Mouse (Mus musculus) liver, embryonic 15.5 days (tissue): ENCODE data around the gene Aspn. TPM values are rescaled to one million over a fixed set of nuclear protein-coding genes. Genes with fewer than 3 reads are reported as not detected.
A peak's percentile ranks its signal among the peaks of the same experiment; 100 is the strongest.

Source experiments
- ATAC-seq: fragments of 200-750 bp; cut with Nextera tagmentation; 2 replicates; pipeline ENCODE4 v1.8.0; 2017; ENCODE audit warnings: moderate number of reproducible peaks, mild to moderate bottlenecking, moderate library complexity; ENCODE audit not compliant: insufficient read depth
- H3K27ac ChIP-seq: fragments of 300-500 bp; sonication (generic); replicated peaks from 2 replicates; pipeline ENCODE4 v1.5.1; 2015; ENCODE audit warnings: mild to moderate bottlenecking, inconsistent platforms
- H3K27me3 ChIP-seq: fragments of 300-500 bp; sonication (generic); 2 replicates; pipeline ENCODE4 v1.6.1; 2015; ENCODE audit warnings: mild to moderate bottlenecking, inconsistent platforms
- H3K36me3 ChIP-seq: fragments of 300-500 bp; sonication (generic); replicated peaks from 2 replicates; pipeline ENCODE4 v1.6.1; 2015; ENCODE audit warnings: moderate library complexity, mild to moderate bottlenecking, inconsistent platforms
- H3K4me1 ChIP-seq: fragments of 300-500 bp; sonication (generic); replicated peaks from 2 replicates; pipeline ENCODE4 v1.6.1; 2015; ENCODE audit warnings: inconsistent platforms
- H3K4me2 ChIP-seq: fragments of 300-500 bp; sonication (generic); 2 replicates; pipeline ENCODE4 v1.6.1; 2015; ENCODE audit warnings: moderate library complexity, mild to moderate bottlenecking, inconsistent platforms
- H3K4me3 ChIP-seq: fragments of 300-500 bp; sonication (generic); replicated peaks from 2 replicates; pipeline ENCODE4 v1.5.1; 2015; ENCODE audit warnings: mild to moderate bottlenecking, inconsistent platforms
- H3K9ac ChIP-seq: fragments of 300-500 bp; sonication (generic); 2 replicates; pipeline ENCODE4 v1.6.1; 2015; ENCODE audit warnings: moderate library complexity, mild to moderate bottlenecking, inconsistent platforms
- H3K9me3 ChIP-seq: fragments of 300-500 bp; sonication (generic); replicated peaks from 2 replicates; pipeline ENCODE4 v1.6.1; 2016; ENCODE audit warnings: inconsistent platforms
- WGBS: fragments of 180-500 bp; shearing (Covaris S2); methylation state at CpG from one replicate; pipeline ENCODE4 v1.1.7; 2015; ENCODE audit warnings: mixed read lengths; ENCODE audit not compliant: insufficient replicate concordance; 5-methylcytosine and 5-hydroxymethylcytosine counted together
- polyA plus RNA-seq: library from polyadenylated mRNA; unstranded; fragments of >200 nt; fragmentation: Nextera tagmentation; extraction: Ambion mirVana; gene quantifications from 2 replicates; pipeline ENCODE4 v1.2.1, GENCODE M21; 2015

Aspn gene
- polyA plus RNA-seq, 1 experiment from 2014 or later: 2.0 TPM

GRCm38 (mm10) chr13:49549616-49550015, 5.4 kb downstream of the Aspn start:
- H3K9me3 ChIP-seq: no peaks in the 10 kb centered on the region
- H3K4me3 ChIP-seq: no peak overlapping the region
- H3K9ac ChIP-seq: no peak overlapping the region
- no peaks in the 10 kb centered on the region for H3K27me3 ChIP-seq
- ATAC-seq: no peak
- H3K4me2 ChIP-seq: no peak overlapping the region
- no peaks in the 10 kb centered on the region for H3K36me3 ChIP-seq
- no peaks in the 10 kb centered on the region for H3K4me1 ChIP-seq
- 84% methylated on average over 3 of the region's 3 CpGs for WGBS
- H3K27ac ChIP-seq: no peak overlapping the region

DNA sequence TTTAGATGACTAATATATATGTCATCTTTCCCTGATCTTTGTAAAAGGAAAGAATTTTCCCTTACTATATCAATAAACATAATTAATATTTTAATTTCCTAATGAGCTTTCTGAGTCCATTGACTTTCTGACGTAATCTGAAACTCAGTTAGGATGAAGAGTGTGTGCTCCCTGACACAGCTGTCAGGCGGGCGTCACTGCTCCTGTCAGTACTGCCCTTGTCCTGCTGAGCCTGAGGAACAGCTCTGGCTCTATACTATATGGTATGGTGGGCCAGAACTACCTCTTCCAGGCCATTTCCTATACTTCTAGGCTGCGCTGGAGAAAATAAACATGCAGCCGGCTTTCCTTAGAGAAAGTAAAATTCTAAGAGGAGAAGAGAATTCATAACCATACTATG, 10.3 kb downstream of the Aspn start:
- WGBS: 81% methylated on average over 5 of the region's 5 CpGs

DNA sequence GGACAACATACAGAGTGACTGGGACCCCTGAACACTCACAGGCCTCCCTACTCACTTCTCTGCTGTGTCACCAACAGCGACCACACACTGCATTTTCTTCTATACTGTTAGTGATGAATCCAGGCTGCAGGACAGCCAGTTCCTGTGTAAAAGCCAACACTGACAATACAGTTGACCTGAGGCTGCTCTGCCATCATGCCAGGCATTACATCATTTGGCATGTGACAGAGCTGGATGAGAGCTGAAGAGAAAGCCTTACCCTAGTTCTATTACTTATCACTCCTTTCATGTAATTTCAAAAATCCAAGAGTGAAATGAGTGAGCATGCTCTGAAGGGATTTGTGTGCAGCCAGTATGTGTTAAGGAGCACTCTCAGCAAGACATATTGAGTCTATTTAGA, 12.0 kb downstream of the Aspn start:
- Histone ChIP-seq H3K4me1 (peaks cover 6% of the 10 kb centered on the region), H3K4me3 (no peak overlapping the region), H3K27ac (no peak overlapping the region), H3K9me3 (no peaks in the 10 kb centered on the region), H3K4me2 (no peak overlapping the region), H3K9ac (no peak overlapping the region), H3K27me3 (no peaks in the 10 kb centered on the region), H3K36me3 (no peaks in the 10 kb centered on the region)
- no peak for ATAC-seq
- 70% methylated on average over 1 of the region's 1 CpGs for WGBS

More for the DNA sequence above, 10.3 kb downstream of the Aspn start:
- no peak overlapping the region for H3K27ac ChIP-seq
- no peaks in the 10 kb centered on the region for H3K27me3 ChIP-seq
- H3K36me3 ChIP-seq: no peaks in the 10 kb centered on the region
- H3K4me2 ChIP-seq: no peak overlapping the region
- H3K9me3 ChIP-seq: no peaks in the 10 kb centered on the region
- H3K9ac ChIP-seq: no peak overlapping the region
- no peak for ATAC-seq
- no peak overlapping the region for H3K4me3 ChIP-seq
- H3K4me1 ChIP-seq: no peaks in the 10 kb centered on the region; the same call in 1 of the 2 replicates

DNA sequence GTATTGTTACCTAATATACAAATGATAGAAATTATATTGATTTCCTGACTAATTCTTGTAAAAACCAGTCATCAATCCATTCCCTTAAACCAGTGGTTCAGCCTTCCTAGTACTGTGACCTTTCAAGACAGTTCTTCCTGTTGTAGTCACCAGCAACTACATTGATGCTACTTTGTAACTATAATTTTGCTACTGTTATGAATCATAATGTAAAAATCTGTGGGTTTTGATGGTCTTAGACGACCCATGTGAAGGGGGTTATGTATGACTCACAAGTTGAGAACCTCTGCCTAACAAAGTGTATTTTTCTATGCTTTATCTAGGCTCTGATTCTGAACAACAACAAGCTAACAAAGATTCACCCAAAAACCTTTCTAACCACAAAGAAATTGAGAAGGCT, 12.7 kb downstream of the Aspn start:
- H3K27ac ChIP-seq: no peak overlapping the region
- H3K9me3 ChIP-seq: no peaks in the 10 kb centered on the region
- peaks cover 10% of the 10 kb centered on the region for H3K4me1 ChIP-seq
- no peak overlapping the region for H3K9ac ChIP-seq
- no peaks in the 10 kb centered on the region for H3K27me3 ChIP-seq
- no peaks in the 10 kb centered on the region for H3K36me3 ChIP-seq
- no peak overlapping the region for H3K4me2 ChIP-seq
- 48% methylated on average over 1 of the region's 1 CpGs for WGBS
- no peak for ATAC-seq
- H3K4me3 ChIP-seq: no peak overlapping the region

DNA sequence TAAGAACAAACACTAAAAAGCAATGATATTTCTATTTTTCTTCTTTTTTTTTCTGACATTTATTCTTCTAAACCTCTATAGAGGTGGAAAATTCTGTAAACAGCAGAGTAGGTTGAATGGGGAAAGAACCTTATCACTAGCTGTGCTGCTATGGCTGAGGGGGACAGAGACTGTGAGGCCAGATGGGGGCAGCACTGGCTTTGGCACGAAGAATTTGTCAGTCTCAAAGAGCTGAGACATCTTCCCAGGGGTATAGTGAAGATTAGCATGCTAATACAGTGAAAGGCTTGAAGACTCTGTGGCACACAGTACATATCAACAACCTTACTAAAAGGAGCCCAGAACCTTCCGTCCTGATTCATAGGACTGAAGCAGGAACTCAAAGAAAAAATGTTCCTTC, 14.9 kb downstream of the Aspn start:
- Histone ChIP-seq H3K4me2 (no peak overlapping the region), H3K4me1 (peaks cover 10% of the 10 kb centered on the region), H3K9ac (no peak overlapping the region), H3K27me3 (no peaks in the 10 kb centered on the region), H3K27ac (no peak overlapping the region), H3K4me3 (no peak overlapping the region), H3K9me3 (no peaks in the 10 kb centered on the region), H3K36me3 (no peaks in the 10 kb centered on the region)
- WGBS: 36% methylated on average over 2 of the region's 2 CpGs
- peak; percentile 52; the same call in 1 of the 2 replicates for ATAC-seq

- Histone ChIP-seq H3K9me3 (no peaks in the 10 kb centered on the region), H3K27ac (no peak overlapping the region), H3K4me1 (peaks cover 15% of the 10 kb centered on the region), H3K27me3 (no peaks in the 10 kb centered on the region), H3K36me3 (no peaks in the 10 kb centered on the region), H3K9ac (no peak overlapping the region), H3K4me2 (no peak overlapping the region), H3K4me3 (no peak overlapping the region)
- WGBS: 11% methylated on average over 2 of the region's 2 CpGs
- ATAC-seq: peak; percentile 67
Measured at GRCm38 (mm10) chr13:49560886-49561285, 16.6 kb downstream of the Aspn start.

DNA sequence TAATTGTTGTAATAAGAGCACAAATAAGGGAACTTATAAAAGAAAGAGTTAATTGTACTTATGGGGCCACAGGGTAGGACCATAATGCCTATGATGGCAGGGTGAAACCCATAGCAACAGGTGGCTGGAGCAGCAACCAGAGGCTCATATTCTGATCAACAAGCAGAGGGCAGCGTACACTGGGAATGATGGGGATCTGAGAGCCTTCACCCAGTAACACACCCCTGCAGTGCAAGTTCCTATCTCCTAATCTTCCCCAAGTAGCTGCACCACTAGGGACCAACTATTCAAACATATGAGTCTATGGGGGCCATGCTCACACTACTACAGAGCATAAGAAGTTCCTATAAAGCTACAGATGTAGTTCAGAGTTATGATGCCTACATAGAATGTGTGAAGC, 20.1 kb downstream of the Aspn start:
- no peak overlapping the region for H3K4me3 ChIP-seq
- peaks cover 15% of the 10 kb centered on the region for H3K4me1 ChIP-seq
- no peak for ATAC-seq
- H3K4me2 ChIP-seq: no peak overlapping the region
- no peaks in the 10 kb centered on the region for H3K36me3 ChIP-seq
- no peak overlapping the region for H3K27ac ChIP-seq
- no peak overlapping the region for H3K9ac ChIP-seq
- H3K9me3 ChIP-seq: no peaks in the 10 kb centered on the region
- WGBS: 61% methylated on average over 1 of the region's 1 CpGs
- no peaks in the 10 kb centered on the region for H3K27me3 ChIP-seq

GRCm38 (mm10) chr13:49570371-49570770, 26.1 kb downstream of the Aspn start:
- no peak overlapping the region for H3K27ac ChIP-seq
- peak; percentile 54; the same call in 1 of the 2 replicates for ATAC-seq

DNA sequence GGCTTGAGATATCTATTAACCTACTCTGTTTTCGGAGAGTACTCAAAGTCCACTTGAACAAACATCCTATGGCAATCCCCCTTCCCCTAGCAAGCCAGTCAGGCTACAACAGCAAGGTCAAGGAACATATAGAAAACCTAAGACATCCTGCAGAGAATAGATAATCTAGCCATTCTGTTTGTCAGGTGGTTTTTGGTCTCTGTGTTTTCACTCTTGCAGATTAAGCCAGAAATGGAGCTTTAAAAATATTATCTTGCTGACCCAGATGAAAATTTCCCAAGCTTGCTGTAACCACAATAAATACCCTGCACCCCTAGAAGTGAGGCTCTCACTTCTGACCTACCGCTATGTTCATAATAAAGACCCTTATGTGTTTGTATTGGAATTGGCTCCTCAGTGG, 27.2 kb downstream of the Aspn start:
- peaks cover 22% of the 10 kb centered on the region for H3K4me1 ChIP-seq
- H3K4me3 ChIP-seq: no peak overlapping the region
- ATAC-seq: peak; percentile 83
- peak overlapping the region; percentile 42 for H3K27ac ChIP-seq
- H3K4me2 ChIP-seq: peak overlapping the region; percentile 29; the same call in 1 of the 2 replicates
- H3K36me3 ChIP-seq: no peaks in the 10 kb centered on the region
- no peaks in the 10 kb centered on the region for H3K27me3 ChIP-seq
- H3K9me3 ChIP-seq: no peaks in the 10 kb centered on the region
- no peak overlapping the region for H3K9ac ChIP-seq
- WGBS: 14% methylated on average over 2 of the region's 2 CpGs

More at GRCm38 (mm10) chr13:49570371-49570770, 26.1 kb downstream of the Aspn start:
- 52% methylated on average over 3 of the region's 3 CpGs for WGBS
- Histone ChIP-seq H3K4me3 (no peak overlapping the region), H3K9me3 (no peaks in the 10 kb centered on the region), H3K4me2 (0 out of 2 replicates have a peak overlapping the region, but pooled peaks have one; percentile 7), H3K9ac (no peak overlapping the region), H3K27me3 (no peaks in the 10 kb centered on the region), H3K36me3 (no peaks in the 10 kb centered on the region), H3K4me1 (peaks cover 22% of the 10 kb centered on the region)

- H3K27ac ChIP-seq: no peak within 1 kb of the TSS
- no peaks in the 10 kb centered on the region for H3K4me1 ChIP-seq
- no peaks in the 10 kb centered on the region for H3K27me3 ChIP-seq
- ATAC-seq: no peak
- no peaks in the 10 kb centered on the region for H3K36me3 ChIP-seq
- H3K9me3 ChIP-seq: no peaks in the 10 kb centered on the region
- no peak within 1 kb of the TSS for H3K9ac ChIP-seq
- H3K4me2 ChIP-seq: no peak within 1 kb of the TSS
- 67% methylated on average over 8 of the region's 8 CpGs for WGBS
- no peak within 1 kb of the TSS for H3K4me3 ChIP-seq
Measured at GRCm38 (mm10) chr13:49581541-49582530, 37.6 kb downstream of the Aspn start, which contains the start of gene Omd. Gene Omd, plus strand, starts transcription at chr13:49582462.

- Histone ChIP-seq H3K4me3 (no peak overlapping the region), H3K27ac (no peak overlapping the region), H3K36me3 (no peaks in the 10 kb centered on the region)
Measured at GRCm38 (mm10) chr13:49583859-49584258, 39.6 kb downstream of the Aspn start.

More at GRCm38 (mm10) chr13:49583859-49584258, 39.6 kb downstream of the Aspn start:
- Histone ChIP-seq H3K9me3 (no peaks in the 10 kb centered on the region), H3K4me2 (no peak overlapping the region), H3K27me3 (no peaks in the 10 kb centered on the region), H3K4me1 (no peaks in the 10 kb centered on the region), H3K9ac (no peak overlapping the region)
- ATAC-seq: no peak
